Mouse (Mus musculus): ENCODE data around the gene Mipol1.

GRCm38 (mm10) chr12:57541118-57541517, 310.9 kb downstream of the Mipol1 start:
- TF ChIP-seq CTCF (IDR thresholded peaks at IDR 0.05; ENCODE audit: borderline replicate concordance, extremely low read depth, insufficient read depth, insufficient read length), result no peak
- TF ChIP-seq POLR2A (IDR thresholded peaks at IDR 0.05; ENCODE audit: borderline replicate concordance, extremely low read depth, insufficient read depth, insufficient read length, poor library complexity, severe bottlenecking), result no peak

Measured in brain, embryonic 14.5 days (tissue).